In genomic region chr9:71850283-71850682, GRCm38 (mm10) we compare ENCODE assay signal across 28 mouse cellular contexts.
DNase-seq lines count a peak whose midpoint lies in the region; ATAC-seq and TF ChIP-seq lines count a peak whose summit lies in the region.
"Had no signal": no experiment of that assay in that cellular context is flagged by ENCODE, and none has a peak within 500 bp of the region (broad histone marks: within the 10 kb centered on the region; RNA-seq: fewer than 3 reads in every experiment).

No protein-coding gene starts in this region.

- ATAC-seq in megakaryocyte progenitor cell, adult 5-6 weeks (replicated peaks; ENCODE audit: poor library complexity): peak; percentile 62
- ATAC-seq: activated CD4-positive, CD25-positive, alpha-beta regulatory T cell, adult 4 months; CD4-positive, CD25-positive, alpha-beta regulatory T cell, adult 4 months; forebrain, embryonic 13.5 days; forebrain, embryonic 15.5 days; forebrain, postnatal 0 days; Patski had no signal

- 73% methylated on average over 1 of the region's 1 CpGs for WGBS in lung, adult 2 months

- no peaks in the 10 kb centered on the region for H3K27me3 ChIP-seq in MEL (ENCODE audit: control insufficient read depth in 1 of 2, insufficient read depth in 2 of 2, low read length in 2 of 2)
- H3K27me3 ChIP-seq: CH12.LX; embryonic facial prominence, embryonic 12.5 days; forebrain, embryonic 13.5 days; forebrain, embryonic 15.5 days; Patski had no signal

- peak overlapping the region; percentile 65 for H3K27ac ChIP-seq in MEL (ENCODE audit: control insufficient read depth, low read depth, low read length)
- H3K27ac ChIP-seq: embryonic facial prominence, embryonic 10.5 days; embryonic facial prominence, embryonic 12.5 days; forebrain, embryonic 13.5 days; forebrain, embryonic 15.5 days had no signal

- no peaks in the 10 kb centered on the region for H3K79me2 ChIP-seq in MEL (ENCODE audit: control insufficient read depth, insufficient read depth, low read length, poor library complexity)

- peaks cover 8 to 47% of the 10 kb centered on the region in 2 experiments for H3K36me3 ChIP-seq in MEL (ENCODE audit: control insufficient read depth in 1 of 2, insufficient read depth in 2 of 2, low read length in 2 of 2)

- no peaks in the 10 kb centered on the region for H3K9me3 ChIP-seq in MEL (replicated peaks; ENCODE audit: insufficient read depth, low read length)
- H3K9me3 ChIP-seq: embryonic facial prominence, embryonic 10.5 days; embryonic facial prominence, embryonic 12.5 days; forebrain, embryonic 13.5 days; forebrain, embryonic 15.5 days; G1E had no signal

- no peak for TF ChIP-seq CTCF in MEL (IDR thresholded peaks at IDR 0.05 in 2 of 3, conservative IDR thresholded peaks at IDR 0.05 in 1 of 3; ENCODE audit: control insufficient read depth in 1 of 3, insufficient read depth in 1 of 3, low read depth in 2 of 3, low read length in 3 of 3, poor library complexity in 1 of 3, severe bottlenecking in 1 of 3)
- TF ChIP-seq CTCF in lung, adult 2 months (IDR thresholded peaks at IDR 0.05; ENCODE audit: insufficient read depth, low read length): no peak

- H3K9ac ChIP-seq in MEL (ENCODE audit: control insufficient read depth, low read depth, low read length, poor library complexity, severe bottlenecking): no peak overlapping the region; the same call in 1 of the 2 replicates
- H3K9ac ChIP-seq: embryonic facial prominence, embryonic 12.5 days; forebrain, embryonic 13.5 days; forebrain, embryonic 15.5 days; forebrain, postnatal 0 days had no signal

- H3K4me3 ChIP-seq in MEL (ENCODE audit: control insufficient read depth in 1 of 2, insufficient read depth in 1 of 2, low read depth in 2 of 2, low read length in 2 of 2): no peak overlapping the region
- H3K4me3 ChIP-seq in lung, adult 2 months (replicated peaks; ENCODE audit: extremely low read depth, low read depth, low read length): no peak overlapping the region
- H3K4me3 ChIP-seq: embryonic facial prominence, embryonic 10.5 days; embryonic facial prominence, embryonic 12.5 days; forebrain, embryonic 13.5 days; forebrain, embryonic 15.5 days had no signal

- peaks cover 21 to 37% of the 10 kb centered on the region in 2 experiments for H3K4me1 ChIP-seq in MEL (ENCODE audit: control insufficient read depth in 1 of 2, insufficient read depth in 2 of 2, low read length in 2 of 2)
- no peaks in the 10 kb centered on the region for H3K4me1 ChIP-seq in lung, adult 2 months (ENCODE audit: control insufficient read depth, insufficient read depth, low read length)
- H3K4me1 ChIP-seq: embryonic facial prominence, embryonic 10.5 days; embryonic facial prominence, embryonic 12.5 days; forebrain, embryonic 13.5 days; forebrain, embryonic 15.5 days had no signal

- no peak for TF ChIP-seq RAD21 in MEL (IDR thresholded peaks at IDR 0.05; ENCODE audit: low read depth, low read length)

- peak; percentile 76 to 85 for TF ChIP-seq EP300 in MEL (IDR thresholded peaks at IDR 0.05; ENCODE audit: low read depth in 1 of 2, low read length in 2 of 2)

- no peak for TF ChIP-seq POLR2A in MEL (IDR thresholded peaks at IDR 0.05; ENCODE audit: control insufficient read depth in 1 of 2, insufficient read depth in 1 of 2, low read depth in 1 of 2, low read length in 2 of 2, poor library complexity in 1 of 2)
- TF ChIP-seq POLR2A in lung, adult 2 months (IDR thresholded peaks at IDR 0.05; ENCODE audit: borderline replicate concordance, extremely low read depth, low read depth, low read length): no peak

- DNase-seq in 416B (ENCODE audit: low read depth) (peak; percentile 49), MEL (ENCODE audit: low read depth, low spot score) (peak; percentile 76)
- peak; percentile 14 for DNase-seq in c-Kit-positive CD71-positive TER-119-negative erythroid progenitor cells, embryonic 14.5 days (ENCODE audit: low read depth)
- no peak for DNase-seq in yolk sac, embryonic 10.5 days (ENCODE audit: low spot score)
- DNase-seq in spleen, adult 12 weeks (ENCODE audit: low spot score): no peak
- DNase-seq in layer of hippocampus, adult 9-11 months: no peak
- no peak for DNase-seq in lung, adult 2 months
- DNase-seq: adrenal gland, adult 8-10 months; adrenal gland, postnatal 14 days; adrenal gland, postnatal 36 days; B cell, adult 2 months; cerebellum, adult 11 months; cerebellum, adult 18-20 months; cerebellum, adult 8-10 months; cerebellum, adult 9-11 months; cerebellum, postnatal 14 days; cerebellum, postnatal 36 days; forebrain, postnatal 0 days had no signal

TF ChIP-seq in MEL, 35 proteins besides CTCF, POLR2A, EP300 and RAD21:
- TF ChIP-seq MYB (IDR thresholded peaks at IDR 0.05; ENCODE audit: low read depth, low read length) (peak; percentile 64), JUND (IDR thresholded peaks at IDR 0.05; ENCODE audit: low read depth, low read length) (0 out of 2 replicates have a peak, but pooled peaks have one; percentile 20), ZNF384 (IDR thresholded peaks at IDR 0.05; ENCODE audit: low read depth, low read length) (no peak), GATA1 (IDR thresholded peaks at IDR 0.05; ENCODE audit: low read depth, low read length) (peak; percentile 70), TAL1 (IDR thresholded peaks at IDR 0.05; ENCODE audit: low read length) (peak; percentile 68), MYC (IDR thresholded peaks at IDR 0.05; ENCODE audit: low read depth, low read length) (peak; percentile 67; the same call in 1 of the 2 replicates), ETS1 (IDR thresholded peaks at IDR 0.05; ENCODE audit: low read depth, low read length) (peak; percentile 69; the same call in 1 of the 2 replicates), MEF2A (IDR thresholded peaks at IDR 0.05; ENCODE audit: extremely low read depth, insufficient replicate concordance, low read depth, low read length, poor library complexity, severe bottlenecking) (no peak), GABPA (IDR thresholded peaks at IDR 0.05; ENCODE audit: low read depth, low read length) (no peak), BHLHE40 (IDR thresholded peaks at IDR 0.05; ENCODE audit: borderline replicate concordance, low read depth, low read length) (no peak), SMC3 (IDR thresholded peaks at IDR 0.05; ENCODE audit: low read depth, low read length) (no peak), ZKSCAN1 (IDR thresholded peaks at IDR 0.05; ENCODE audit: low read depth, low read length) (no peak), MAFK (IDR thresholded peaks at IDR 0.05; ENCODE audit: borderline replicate concordance, low read depth, low read length) (no peak), TCF12 (IDR thresholded peaks at IDR 0.05; ENCODE audit: low read depth, low read length) (peak; percentile 67; the same call in 1 of the 2 replicates), MAX (IDR thresholded peaks at IDR 0.05; ENCODE audit: low read length) (peak; percentile 71), MAZ (IDR thresholded peaks at IDR 0.05; ENCODE audit: low read depth, low read length) (no peak), RCOR1 (IDR thresholded peaks at IDR 0.05; ENCODE audit: low read depth, low read length) (peak; percentile 26; the same call in 1 of the 2 replicates)

Comparison
In these comparisons a context has a peak if more than half of its experiments do, and no peak if none do; other contexts are left out.
1. DNase-seq: peak in 416B (single experiment), MEL (single experiment) and c-Kit-positive CD71-positive TER-119-negative erythroid progenitor cells, embryonic 14.5 days (single experiment); none in yolk sac, embryonic 10.5 days (single experiment), spleen, adult 12 weeks (single experiment), layer of hippocampus, adult 9-11 months (single experiment) and lung, adult 2 months (single experiment).